Mouse (Mus musculus): ENCODE data around the gene E130311K13Rik.

GRCm38 (mm10) chr3:63965929-63966328 is 36.7 kb upstream of the E130311K13Rik start:
- no peak for TF ChIP-seq CHD1 (IDR thresholded peaks at IDR 0.05; ENCODE audit: low read depth, low read length)
- no peak for TF ChIP-seq MEF2A (IDR thresholded peaks at IDR 0.05; ENCODE audit: extremely low read depth, insufficient replicate concordance, low read depth, low read length, poor library complexity, severe bottlenecking)
- no peak for TF ChIP-seq SMC3 (IDR thresholded peaks at IDR 0.05; ENCODE audit: low read depth, low read length)
- TF ChIP-seq RCOR1 (IDR thresholded peaks at IDR 0.05; ENCODE audit: low read depth, low read length), result no peak
- no peak for TF ChIP-seq POLR2AphosphoS2 (IDR thresholded peaks at IDR 0.05; ENCODE audit: low read length)
- TF ChIP-seq CTCF (IDR thresholded peaks at IDR 0.05 in 2 of 3, conservative IDR thresholded peaks at IDR 0.05 in 1 of 3; ENCODE audit: control insufficient read depth in 1 of 3, insufficient read depth in 1 of 3, low read depth in 2 of 3, low read length in 3 of 3, poor library complexity in 1 of 3, severe bottlenecking in 1 of 3), result no peak

Data from MEL (cell line).